Mouse (Mus musculus) small intestine, adult 2 months (tissue): ENCODE measurements around the gene Slc26a8.

Experiments
- CTCF ChIP-seq: fragments of 200-500 bp; IDR thresholded peaks from 2 replicates; pipeline ENCODE4 v1.5.1; 2012; ENCODE audit warnings: low read depth, mild to moderate bottlenecking, control low read depth, inconsistent platforms, low read length, moderate library complexity, mixed read lengths; ENCODE audit not compliant: insufficient replicate concordance, insufficient read length; ENCODE audit errors: extremely low read depth
- POLR2A ChIP-seq: fragments of 200-500 bp; IDR thresholded peaks from 2 replicates; pipeline ENCODE4 v1.6.1; 2012; ENCODE audit warnings: low read depth, mild to moderate bottlenecking, control low read depth, inconsistent platforms, low read length, moderate library complexity

DNA sequence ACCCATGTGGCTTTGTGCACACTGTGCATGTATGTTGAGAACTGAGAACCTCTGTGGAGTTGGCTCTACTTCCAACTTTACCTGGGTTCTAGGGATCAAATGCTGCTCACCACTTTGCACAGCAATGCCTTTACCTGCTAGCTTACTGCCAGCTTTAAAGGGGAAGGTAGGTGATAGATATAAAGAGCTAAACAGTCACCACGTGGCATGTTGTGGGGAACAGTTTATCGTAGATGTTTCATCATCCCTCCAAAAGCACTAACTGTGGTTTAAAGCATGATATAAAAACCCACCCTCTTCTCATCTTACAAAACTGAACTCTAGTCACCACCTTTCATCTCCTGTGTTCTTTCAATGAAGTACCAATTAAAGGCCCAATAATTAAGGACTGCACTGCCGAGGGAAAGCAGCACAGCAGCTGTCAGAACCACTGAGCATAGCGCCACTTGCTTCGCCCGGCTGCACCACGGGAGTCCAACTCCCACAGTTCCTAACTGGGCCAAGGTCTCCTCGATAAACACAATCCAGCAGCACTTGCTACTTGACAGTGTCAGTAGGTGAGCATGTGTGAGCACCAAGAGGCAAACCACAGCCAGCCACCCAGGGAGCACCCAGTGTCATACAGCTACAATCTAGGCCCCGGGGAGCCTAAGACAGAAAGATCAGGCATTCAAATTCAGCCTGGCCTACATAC, 88.3 kb downstream of the Slc26a8 start:
- no peak for TF ChIP-seq POLR2A
- TF ChIP-seq CTCF: no peak
